Mouse (Mus musculus) frontal cortex, postnatal 14 days (tissue): ENCODE measurements at regions not wholly inside any gene's neighbourhood (a gene's known extent, or its start where the extent isn't known, plus 50 kb on each side); places are given as distances from the start of the nearest gene placed in this dataset.
A peak's percentile ranks its signal among the peaks of the same experiment; 100 is the strongest.

Source experiments
- DNase-seq, 2 experiments: peaks; one replicate each; pipeline ENCODE4 v3.0.0; 2022; ENCODE audit warnings: low spot score in 2 of 2

- DNase-seq = no peak
These were observed 54.9 kb upstream of the Gpc3 start for GRCm38 (mm10) chrX:52668679-52669078.

- peak in 1 of 2 experiments; percentile 4 for DNase-seq
These were observed 65.3 kb upstream of the Gpc3 start for GRCm38 (mm10) chrX:52679045-52679444.

GRCm38 (mm10) chrX:52694392-52694791, 80.6 kb upstream of the Gpc3 start:
- DNase-seq = no peak

GRCm38 (mm10) chrX:52699615-52700014, 85.9 kb upstream of the Gpc3 start:
- no peak for DNase-seq

- no peak for DNase-seq
These were observed 73.5 kb upstream of the Ccdc160 start for GRCm38 (mm10) chrX:52717495-52717894.

- DNase-seq = no peak
These were observed 52.9 kb upstream of the Ccdc160 start for GRCm38 (mm10) chrX:52738116-52738515.
